Mouse (Mus musculus) spleen, adult 2 months (tissue): ENCODE measurements around the gene Hic1. TPM values are rescaled to one million over a fixed set of nuclear protein-coding genes. Genes with fewer than 3 reads are reported as not detected.

Source experiments
- DNase-seq, 2 experiments: peaks; one replicate each; pipeline versions ENCODE4 v3.0.0 to v3.0.0-alpha.2; 2012 to 2021; ENCODE audit warnings: low spot score in 2 of 2, low read depth in 1 of 2
- H3K27ac ChIP-seq: fragments of 200-500 bp; 2 replicates; pipeline ENCODE4 v1.5.1; 2012; ENCODE audit warnings: low read length, inconsistent platforms; ENCODE audit not compliant: insufficient read depth
- H3K27me3 ChIP-seq: fragments of 200-500 bp; 2 replicates; pipeline ENCODE4 v1.6.1; 2012; ENCODE audit warnings: mild to moderate bottlenecking, moderate library complexity, low read length, inconsistent platforms; ENCODE audit not compliant: control insufficient read depth, insufficient read depth
- H3K36me3 ChIP-seq: fragments of 200-500 bp; 2 replicates; pipeline ENCODE4 v1.6.1; 2012; ENCODE audit warnings: mild to moderate bottlenecking, low read length, inconsistent platforms; ENCODE audit not compliant: control insufficient read depth, insufficient read depth
- H3K4me1 ChIP-seq: fragments of 200-500 bp; 2 replicates; pipeline ENCODE4 v1.6.1; 2011; ENCODE audit warnings: inconsistent platforms; ENCODE audit not compliant: control insufficient read depth, insufficient read depth, insufficient read length
- H3K4me3 ChIP-seq: fragments of 200-500 bp; 2 replicates; pipeline ENCODE4 v1.5.1; 2011; ENCODE audit warnings: mild to moderate bottlenecking, inconsistent platforms; ENCODE audit not compliant: insufficient read depth, insufficient read length; ENCODE audit errors: extremely low read depth
- CTCF ChIP-seq: fragments of 200-500 bp; IDR thresholded peaks from 2 replicates; pipeline ENCODE4 v1.5.1; 2011; ENCODE audit warnings: mild to moderate bottlenecking, inconsistent platforms; ENCODE audit not compliant: insufficient read depth, insufficient read length, insufficient replicate concordance; ENCODE audit errors: extremely low read depth
- POLR2A ChIP-seq: fragments of 200-500 bp; IDR thresholded peaks from 2 replicates; pipeline ENCODE4 v1.6.1; 2011; ENCODE audit warnings: low read depth, low read length, inconsistent platforms
- WGBS: fragments of 180-500 bp; shearing (Covaris S2); methylation state at CpG from one replicate; pipeline ENCODE4 v1.1.7; 2018; 5-methylcytosine and 5-hydroxymethylcytosine counted together
- polyA plus RNA-seq: library from polyadenylated mRNA; depleted of rRNA; stranded (reverse); fragments of >200 nt; gene quantifications from 2 replicates; pipeline ENCODE4 v1.2.3, GENCODE M21; 2012; rRNA removed

The Hic1 gene
- polyA plus RNA-seq, 1 experiment, result 9.2 TPM

DNA sequence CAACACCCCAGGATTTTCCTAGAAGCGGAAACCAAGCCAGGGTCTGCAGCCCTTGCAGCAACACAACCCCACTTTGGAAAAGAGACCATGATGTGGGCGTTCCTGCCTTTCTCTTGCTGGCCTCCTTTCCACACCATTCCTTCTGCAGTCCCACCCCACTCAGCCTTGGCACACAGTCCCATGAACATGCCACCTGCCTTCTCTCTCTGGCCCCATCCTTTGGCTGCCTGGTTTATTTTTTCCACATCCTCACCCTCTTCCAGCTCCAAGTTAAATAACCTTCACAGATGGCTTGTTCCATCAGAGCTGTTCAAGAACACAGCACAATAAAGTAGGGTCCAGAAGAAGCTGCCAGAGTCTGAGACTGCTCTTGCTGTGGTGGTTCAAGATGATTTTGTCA lies 50.0 kb downstream of the Hic1 start:
- Histone ChIP-seq H3K27ac (no peak overlapping the region), H3K4me1 (no peaks in the 10 kb centered on the region), H3K36me3 (peaks cover 1% of the 10 kb centered on the region; the same call in 1 of the 2 replicates), H3K27me3 (no peaks in the 10 kb centered on the region), H3K4me3 (no peak overlapping the region)
- no peak for DNase-seq
- 100% methylated on average over 2 of the region's 2 CpGs for WGBS
- TF ChIP-seq POLR2A, result no peak
- TF ChIP-seq CTCF, result no peak

DNA sequence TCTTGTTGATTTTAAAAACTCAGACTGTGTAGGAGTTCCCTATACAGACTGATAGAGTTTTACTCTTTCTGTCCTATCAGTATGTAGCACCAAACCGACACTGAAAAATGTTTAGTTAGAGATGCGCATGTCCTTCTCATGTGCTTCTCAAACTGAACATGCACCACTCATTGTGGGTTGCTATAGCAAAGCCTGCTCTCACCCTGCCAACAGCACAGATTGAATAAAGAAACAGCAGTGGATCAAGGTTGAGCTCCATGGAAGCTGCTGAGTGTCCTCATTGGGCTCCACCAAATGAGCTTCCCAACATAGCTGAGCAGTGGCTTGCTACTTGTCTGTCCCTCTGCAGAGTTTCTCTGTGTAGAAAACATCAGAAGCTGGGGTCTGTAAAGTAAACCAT lies 51.2 kb downstream of the Hic1 start:
- no peak for TF ChIP-seq POLR2A
- TF ChIP-seq CTCF, result no peak
- Histone ChIP-seq H3K27me3 (no peaks in the 10 kb centered on the region), H3K4me1 (no peaks in the 10 kb centered on the region), H3K4me3 (no peak overlapping the region), H3K27ac (no peak overlapping the region), H3K36me3 (peaks cover 1% of the 10 kb centered on the region; the same call in 1 of the 2 replicates)
- WGBS, result 93% methylated on average over 2 of the region's 2 CpGs
- DNase-seq, result no peak

DNA sequence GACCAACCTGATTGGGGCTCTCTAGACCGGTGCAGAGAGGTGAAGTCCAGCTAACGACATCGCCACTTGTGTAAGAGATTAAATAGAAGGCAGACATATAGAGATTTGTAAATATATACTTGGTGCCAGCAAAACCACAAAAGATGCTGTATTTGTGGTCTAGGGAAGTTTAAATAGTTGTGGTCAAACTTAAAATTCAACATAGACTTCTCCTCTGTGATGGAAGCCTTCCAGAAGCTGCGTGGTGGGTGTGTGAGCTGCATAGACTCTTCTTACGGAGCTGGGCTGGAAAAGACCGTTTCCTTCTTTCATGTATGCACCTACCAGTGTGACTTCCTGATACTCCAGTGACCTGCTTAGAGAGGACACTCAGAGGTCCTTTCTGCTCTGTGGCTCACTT lies 52.9 kb downstream of the Hic1 start:
- no peak for TF ChIP-seq CTCF
- TF ChIP-seq POLR2A, result no peak
- no peak for DNase-seq
- Histone ChIP-seq H3K36me3 (peaks cover 1% of the 10 kb centered on the region; the same call in 1 of the 2 replicates), H3K4me3 (no peak overlapping the region), H3K27me3 (no peaks in the 10 kb centered on the region), H3K27ac (no peak overlapping the region), H3K4me1 (no peaks in the 10 kb centered on the region)
- 52% methylated on average over 6 of the region's 6 CpGs for WGBS

Other genes starting within 250 kb of the Hic1 start
- gene Smg6, start 243.7 kb downstream of the Hic1 start, polyA plus RNA-seq, result 28.6 and 31.5 TPM in 2 replicates
- gene Srr, start 243.6 kb downstream of the Hic1 start, polyA plus RNA-seq, result 3.0 and 3.3 TPM in 2 replicates
- 17.2 and 18.4 TPM in 2 replicates for gene Ovca2, start 9.3 kb upstream of the Hic1 start, polyA plus RNA-seq
- gene Dph1, start 21.7 kb upstream of the Hic1 start, polyA plus RNA-seq, result 29.2 and 33.3 TPM in 2 replicates
- gene Rtn4rl1, start 24.3 kb upstream of the Hic1 start, polyA plus RNA-seq, result 11.1 and 12.7 TPM in 2 replicates
- gene Rpa1, start 178.8 kb upstream of the Hic1 start, polyA plus RNA-seq, result 23.6 and 26.2 TPM in 2 replicates
- 4.0 and 4.7 TPM in 2 replicates for gene Smyd4, start 178.9 kb upstream of the Hic1 start, polyA plus RNA-seq